Mouse (Mus musculus) CD4-positive, CD25-positive, alpha-beta regulatory T cell, adult 2 months (primary cell): ENCODE data around the gene Spin1.

Experiments
- DNase-seq: peaks from one replicate; pipeline ENCODE4 v3.0.0-alpha.2; 2012; ENCODE audit warnings: low read depth, low spot score

The Spin1 gene

DNA sequence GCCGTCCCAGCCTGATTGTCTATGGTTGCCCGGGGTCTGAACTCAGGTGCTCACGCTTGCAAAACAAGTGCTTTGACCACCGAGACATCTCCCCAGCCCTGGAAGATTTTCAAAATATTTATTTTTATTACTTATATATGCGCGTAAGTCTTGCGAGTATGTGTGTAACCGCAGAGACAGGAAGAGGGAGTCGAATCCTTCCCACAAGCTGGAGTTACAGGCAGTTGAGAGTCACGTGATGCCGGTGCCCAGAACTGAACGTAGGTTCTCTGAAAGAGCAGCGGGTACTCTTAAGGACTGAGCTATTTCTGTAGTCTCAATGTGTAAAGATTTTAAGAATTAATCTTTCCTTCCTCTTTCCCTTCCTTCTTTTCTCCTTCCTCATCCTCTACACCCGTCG lies 93.2 kb downstream of the Spin1 start:
- DNase-seq: peak; percentile 37

GRCm38 (mm10) chr13:51197699-51198098 lies 97.0 kb downstream of the Spin1 start:
- DNase-seq: no peak

GRCm38 (mm10) chr13:51198186-51198585 lies 97.5 kb downstream of the Spin1 start:
- no peak for DNase-seq
